Mouse (Mus musculus): Measurements from ENCODE around the gene Tbc1d15. TPM values are rescaled to one million over a fixed set of nuclear protein-coding genes. Genes with fewer than 3 reads are reported as not detected.

The Tbc1d15 gene
- polyA plus RNA-seq, 1 experiment from 2014 or later = 49.5 TPM

DNA sequence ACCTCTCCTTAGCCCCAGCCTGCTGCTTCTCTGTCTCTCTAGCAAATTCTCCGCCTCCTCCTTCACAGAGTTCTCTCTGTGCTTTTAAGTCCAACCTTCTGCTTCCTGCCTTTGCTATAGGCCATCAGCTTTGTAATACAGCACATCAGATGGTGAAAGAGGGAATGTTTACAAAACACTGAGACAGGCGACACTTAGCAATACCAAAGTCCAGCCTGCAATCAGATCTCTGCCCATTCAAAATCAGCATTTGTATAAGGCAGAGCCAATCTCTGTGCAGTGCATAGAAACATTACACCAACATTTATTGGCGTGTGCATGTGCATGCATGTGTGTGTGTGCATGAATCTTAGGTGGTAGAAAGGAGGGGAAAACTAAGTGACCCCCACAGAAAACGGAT lies 13.3 kb downstream of the Tbc1d15 start:
- H3K36me3 ChIP-seq = peaks cover 24% of the 10 kb centered on the region
- no peaks in the 10 kb centered on the region for H3K27me3 ChIP-seq (replicated peaks)
- no peak overlapping the region for H3K4me2 ChIP-seq (replicated peaks)
- no peaks in the 10 kb centered on the region for H3K4me1 ChIP-seq
- no peak for ATAC-seq (ENCODE audit: low FRiP score, low read depth)
- H3K9me3 ChIP-seq = no peaks in the 10 kb centered on the region
- no peak overlapping the region for H3K9ac ChIP-seq
- no peak overlapping the region for H3K27ac ChIP-seq
- no peak overlapping the region for H3K4me3 ChIP-seq
- 90% methylated on average over 4 of the region's 4 CpGs for WGBS

GRCm38 (mm10) chr10:115236733-115237132 lies 14.5 kb downstream of the Tbc1d15 start:
- Histone ChIP-seq H3K9ac (no peak overlapping the region), H3K27me3 (replicated peaks) (no peaks in the 10 kb centered on the region), H3K9me3 (no peaks in the 10 kb centered on the region), H3K27ac (no peak overlapping the region), H3K4me3 (no peak overlapping the region), H3K4me2 (replicated peaks) (no peak overlapping the region), H3K36me3 (peaks cover 29% of the 10 kb centered on the region), H3K4me1 (no peaks in the 10 kb centered on the region)
- 90% methylated on average over 4 of the region's 4 CpGs for WGBS
- ATAC-seq (ENCODE audit: low FRiP score, low read depth) = no peak

DNA sequence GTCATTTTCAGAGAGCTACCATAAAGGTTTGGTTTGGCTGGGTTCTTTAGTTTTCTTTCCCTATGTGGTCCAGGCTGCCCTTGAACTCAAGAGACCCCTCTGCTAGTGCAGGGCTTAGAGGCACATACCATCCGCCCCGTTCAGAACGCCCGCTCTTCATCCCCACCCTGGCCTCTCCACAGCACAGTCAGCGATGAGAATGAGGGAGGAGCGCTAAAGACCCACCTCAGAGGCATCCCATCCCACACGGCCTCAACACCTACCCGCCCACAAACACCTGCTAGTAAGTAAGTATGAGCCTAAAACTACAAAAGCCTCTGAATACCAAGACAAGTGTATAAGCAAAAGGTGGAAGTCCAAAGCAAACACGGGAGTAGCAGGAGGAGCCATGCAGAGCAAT lies 15.8 kb downstream of the Tbc1d15 start:
- no peak overlapping the region for H3K4me2 ChIP-seq (replicated peaks)
- no peak overlapping the region for H3K9ac ChIP-seq
- H3K27ac ChIP-seq = no peak overlapping the region
- no peaks in the 10 kb centered on the region for H3K9me3 ChIP-seq
- 94% methylated on average over 9 of the region's 9 CpGs for WGBS
- no peak overlapping the region for H3K4me3 ChIP-seq
- peaks cover 34% of the 10 kb centered on the region for H3K36me3 ChIP-seq
- no peaks in the 10 kb centered on the region for H3K4me1 ChIP-seq
- ATAC-seq (ENCODE audit: low FRiP score, low read depth) = no peak
- no peaks in the 10 kb centered on the region for H3K27me3 ChIP-seq (replicated peaks)

- WGBS = 94% methylated on average over 3 of the region's 3 CpGs
- Histone ChIP-seq H3K27me3 (replicated peaks) (no peaks in the 10 kb centered on the region), H3K4me3 (no peak overlapping the region), H3K4me1 (no peaks in the 10 kb centered on the region), H3K27ac (no peak overlapping the region), H3K9me3 (no peaks in the 10 kb centered on the region), H3K4me2 (replicated peaks) (no peak overlapping the region), H3K36me3 (peaks cover 27% of the 10 kb centered on the region), H3K9ac (no peak overlapping the region)
- ATAC-seq (ENCODE audit: low FRiP score, low read depth) = no peak
These were observed 17.5 kb downstream of the Tbc1d15 start for GRCm38 (mm10) chr10:115233798-115234197.

DNA sequence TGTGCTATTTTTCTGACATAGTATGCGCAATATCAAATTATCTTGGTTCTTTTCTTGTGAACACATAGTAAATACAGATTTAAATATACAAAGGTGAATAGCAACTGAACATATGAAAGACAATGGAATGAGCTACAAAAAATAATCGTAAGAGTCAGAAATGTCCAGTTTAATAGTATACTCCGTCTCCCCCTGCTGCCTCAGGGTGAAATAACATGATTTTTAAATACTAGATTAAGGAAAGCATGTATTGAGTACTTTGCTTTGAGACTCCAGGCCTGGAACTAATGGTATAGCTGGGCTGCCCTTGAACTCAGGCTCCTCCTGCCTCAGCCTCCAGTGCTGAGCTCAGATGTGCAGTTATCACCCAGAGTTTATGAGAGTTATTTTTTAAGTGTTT lies 18.8 kb downstream of the Tbc1d15 start:
- H3K4me1 ChIP-seq = no peaks in the 10 kb centered on the region
- H3K27me3 ChIP-seq (replicated peaks) = no peaks in the 10 kb centered on the region
- H3K36me3 ChIP-seq = peaks cover 18% of the 10 kb centered on the region
- no peak overlapping the region for H3K27ac ChIP-seq
- H3K4me3 ChIP-seq = no peak overlapping the region
- H3K9ac ChIP-seq = no peak overlapping the region
- no peak for ATAC-seq (ENCODE audit: low FRiP score, low read depth)
- 92% methylated on average over 3 of the region's 3 CpGs for WGBS
- H3K4me2 ChIP-seq (replicated peaks) = no peak overlapping the region
- no peaks in the 10 kb centered on the region for H3K9me3 ChIP-seq

DNA sequence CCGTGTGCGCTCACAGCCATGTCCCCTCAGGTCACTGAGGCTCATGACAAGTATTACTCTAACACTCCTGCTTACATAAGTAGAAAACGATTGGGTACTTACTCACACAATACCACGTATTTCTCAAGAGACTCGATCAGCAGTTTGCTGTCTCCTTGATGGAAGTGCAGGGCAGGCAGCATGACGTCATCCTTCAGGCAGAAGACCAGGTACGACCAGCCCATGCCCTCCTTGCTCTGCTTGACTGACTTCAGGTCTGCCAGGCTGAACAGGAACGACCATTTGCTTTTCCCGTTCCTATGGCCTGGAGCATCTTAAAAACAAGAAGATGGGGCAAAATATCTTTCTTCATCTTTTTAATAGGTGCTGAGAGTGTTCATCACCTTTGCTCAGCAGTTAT lies 22.2 kb downstream of the Tbc1d15 start:
- no peak overlapping the region for H3K4me2 ChIP-seq (replicated peaks)
- 90% methylated on average over 9 of the region's 9 CpGs for WGBS
- no peak overlapping the region for H3K27ac ChIP-seq
- H3K4me3 ChIP-seq = no peak overlapping the region
- no peaks in the 10 kb centered on the region for H3K9me3 ChIP-seq
- H3K9ac ChIP-seq = no peak overlapping the region
- H3K36me3 ChIP-seq = peaks cover 23% of the 10 kb centered on the region
- no peaks in the 10 kb centered on the region for H3K27me3 ChIP-seq (replicated peaks)
- ATAC-seq (ENCODE audit: low FRiP score, low read depth) = no peak
- H3K4me1 ChIP-seq = no peaks in the 10 kb centered on the region

DNA sequence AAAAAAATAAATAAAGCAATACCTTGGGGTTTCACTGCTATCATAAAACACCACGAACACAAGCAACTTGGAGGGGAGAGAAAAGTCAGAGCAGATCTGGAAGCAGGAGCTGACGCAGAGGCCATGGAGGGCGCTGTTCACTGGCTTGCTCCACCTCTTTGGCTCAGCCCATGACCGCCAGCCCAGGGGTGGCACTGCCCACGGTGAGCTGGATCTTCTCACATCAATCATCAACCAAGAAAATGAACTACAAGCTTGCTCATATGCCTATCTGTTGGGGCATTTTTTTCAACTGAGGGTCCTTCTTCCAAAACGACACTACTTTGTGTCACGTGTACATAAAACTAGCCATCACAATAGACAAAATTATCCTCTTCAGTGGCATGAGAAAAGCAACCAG lies 24.7 kb downstream of the Tbc1d15 start:
- H3K36me3 ChIP-seq = peaks cover 14% of the 10 kb centered on the region; the same call in 1 of the 2 replicates
- H3K4me2 ChIP-seq (replicated peaks) = no peak overlapping the region
- ATAC-seq (ENCODE audit: low FRiP score, low read depth) = no peak

GRCm38 (mm10) chr10:115223845-115224244 lies 27.4 kb downstream of the Tbc1d15 start:
- H3K36me3 ChIP-seq = peaks cover 14% of the 10 kb centered on the region
- H3K27me3 ChIP-seq (replicated peaks) = no peaks in the 10 kb centered on the region
- no peak overlapping the region for H3K9ac ChIP-seq
- no peaks in the 10 kb centered on the region for H3K4me1 ChIP-seq
- ATAC-seq (ENCODE audit: low FRiP score, low read depth) = no peak
- no peak overlapping the region for H3K4me3 ChIP-seq
- H3K27ac ChIP-seq = no peak overlapping the region
- no peak overlapping the region for H3K4me2 ChIP-seq (replicated peaks)
- 88% methylated on average over 3 of the region's 3 CpGs for WGBS
- no peaks in the 10 kb centered on the region for H3K9me3 ChIP-seq

More for the DNA sequence above, 24.7 kb downstream of the Tbc1d15 start:
- no peak overlapping the region for H3K9ac ChIP-seq
- H3K27me3 ChIP-seq (replicated peaks) = no peaks in the 10 kb centered on the region
- no peaks in the 10 kb centered on the region for H3K4me1 ChIP-seq
- 95% methylated on average over 7 of the region's 7 CpGs for WGBS
- H3K4me3 ChIP-seq = no peak overlapping the region
- H3K27ac ChIP-seq = no peak overlapping the region
- H3K9me3 ChIP-seq = no peaks in the 10 kb centered on the region

DNA sequence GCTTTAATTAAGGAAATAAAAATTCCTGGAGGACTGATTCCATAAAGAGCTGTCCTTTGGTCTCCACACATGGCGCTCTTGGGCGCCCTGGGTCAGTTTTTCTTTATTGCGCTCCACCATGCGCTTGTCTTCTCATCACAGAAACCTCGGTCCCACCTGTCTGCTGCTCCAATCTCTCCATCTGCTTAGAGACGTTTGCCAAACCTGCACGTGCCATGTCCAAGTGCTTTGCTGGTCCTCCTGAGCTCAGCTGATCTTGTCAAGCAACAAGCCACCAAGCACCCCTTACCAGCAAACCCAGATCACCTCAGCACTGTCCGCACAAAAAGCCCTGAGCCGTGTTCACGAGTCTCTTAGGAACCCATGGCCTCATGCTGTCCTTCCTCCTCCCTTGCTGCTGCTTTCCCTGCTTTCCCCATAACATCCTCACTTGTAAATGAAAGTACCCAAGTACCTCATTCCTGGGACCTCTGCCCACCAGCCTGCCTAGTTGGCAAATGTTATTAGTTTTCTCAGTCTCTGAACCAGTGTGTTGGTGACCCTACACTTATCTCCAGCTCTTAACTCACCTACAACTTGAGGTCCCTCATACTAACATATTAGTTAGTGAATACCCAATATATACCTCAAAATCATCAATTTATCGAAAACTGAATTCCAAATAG lies 38.2 kb downstream of the Tbc1d15 start:
- Histone ChIP-seq H3K4me2 (replicated peaks) (no peak overlapping the region), H3K36me3 (peaks cover 45% of the 10 kb centered on the region), H3K4me3 (no peak overlapping the region), H3K9ac (no peak overlapping the region), H3K9me3 (no peaks in the 10 kb centered on the region), H3K27ac (no peak overlapping the region), H3K4me1 (no peaks in the 10 kb centered on the region), H3K27me3 (replicated peaks) (no peaks in the 10 kb centered on the region)
- no peak for ATAC-seq (ENCODE audit: low FRiP score, low read depth)
- 94% methylated on average over 11 of the region's 11 CpGs for WGBS

- H3K4me1 ChIP-seq = no peaks in the 10 kb centered on the region
- H3K36me3 ChIP-seq = peaks cover 21% of the 10 kb centered on the region
- no peaks in the 10 kb centered on the region for H3K27me3 ChIP-seq (replicated peaks)
- no peaks in the 10 kb centered on the region for H3K9me3 ChIP-seq
- H3K27ac ChIP-seq = no peak overlapping the region
- no peak overlapping the region for H3K9ac ChIP-seq
- no peak overlapping the region for H3K4me3 ChIP-seq
- WGBS = 86% methylated on average over 3 of the region's 3 CpGs
- no peak overlapping the region for H3K4me2 ChIP-seq (replicated peaks)
- ATAC-seq (ENCODE audit: low FRiP score, low read depth) = no peak
These were observed 45.4 kb downstream of the Tbc1d15 start for GRCm38 (mm10) chr10:115205825-115206224.

GRCm38 (mm10) chr10:115205284-115205683 lies 46.0 kb downstream of the Tbc1d15 start:
- H3K9me3 ChIP-seq = no peaks in the 10 kb centered on the region
- ATAC-seq (ENCODE audit: low FRiP score, low read depth) = no peak
- 100% methylated on average over 1 of the region's 1 CpGs for WGBS
- no peak overlapping the region for H3K27ac ChIP-seq
- no peak overlapping the region for H3K4me3 ChIP-seq
- H3K9ac ChIP-seq = no peak overlapping the region
- peaks cover 21% of the 10 kb centered on the region for H3K36me3 ChIP-seq
- H3K4me1 ChIP-seq = no peaks in the 10 kb centered on the region
- no peaks in the 10 kb centered on the region for H3K27me3 ChIP-seq (replicated peaks)
- no peak overlapping the region for H3K4me2 ChIP-seq (replicated peaks)

GRCm38 (mm10) chr10:115191214-115191613 lies 60.1 kb downstream of the Tbc1d15 start:
- no peak overlapping the region for H3K4me2 ChIP-seq (replicated peaks)
- H3K4me3 ChIP-seq = no peak overlapping the region
- no peak overlapping the region for H3K27ac ChIP-seq
- no peaks in the 10 kb centered on the region for H3K27me3 ChIP-seq (replicated peaks)
- no peaks in the 10 kb centered on the region for H3K9me3 ChIP-seq
- H3K36me3 ChIP-seq = no peaks in the 10 kb centered on the region
- H3K9ac ChIP-seq = no peak overlapping the region
- H3K4me1 ChIP-seq = no peaks in the 10 kb centered on the region
- 80% methylated on average over 7 of the region's 7 CpGs for WGBS
- ATAC-seq (ENCODE audit: low FRiP score, low read depth) = no peak

- Histone ChIP-seq H3K27me3 (replicated peaks) (no peaks in the 10 kb centered on the region), H3K4me1 (no peaks in the 10 kb centered on the region), H3K36me3 (no peaks in the 10 kb centered on the region), H3K27ac (no peak overlapping the region), H3K4me2 (replicated peaks) (no peak overlapping the region), H3K4me3 (no peak overlapping the region), H3K9ac (no peak overlapping the region), H3K9me3 (no peaks in the 10 kb centered on the region)
- ATAC-seq (ENCODE audit: low FRiP score, low read depth) = no peak
- WGBS = 80% methylated on average over 1 of the region's 1 CpGs
These were observed 63.9 kb downstream of the Tbc1d15 start for GRCm38 (mm10) chr10:115187390-115187789.

All from neural tube, embryonic 12.5 days (tissue).